ENCODE assay signal across 9 mouse cellular contexts in genomic region chr3:34328865-34329264, GRCm38 (mm10).
A peak's percentile ranks its signal among the peaks of the same experiment; 100 is the strongest.
DNase-seq lines count a peak whose midpoint lies in the region; ATAC-seq lines count a peak whose summit lies in the region.
"Had no signal": no experiment of that assay in that cellular context is flagged by ENCODE, and none has a peak within 500 bp of the region (broad histone marks: within the 10 kb centered on the region; RNA-seq: fewer than 3 reads in every experiment).

No protein-coding gene starts in this region.

- H3K27me3 ChIP-seq in hindbrain, embryonic 11.5 days (ENCODE audit: control insufficient read depth, insufficient read depth, low read length), result peaks cover 4% of the 10 kb centered on the region; the same call in 1 of the 2 replicates
- peaks cover 29% of the 10 kb centered on the region for H3K27me3 ChIP-seq in hindbrain, embryonic 13.5 days
- H3K27me3 ChIP-seq: embryonic facial prominence, embryonic 12.5 days had no signal

- DNase-seq in hindbrain, embryonic 11.5 days (ENCODE audit: low spot score), result peak; percentile 75
- DNase-seq in A20 (ENCODE audit: low read depth, low spot score) (peak; percentile 68), R1 (ENCODE audit: low read depth, low spot score) (peak; percentile 71)
- peak; percentile 81 for DNase-seq in embryo, embryonic 11 days
- DNase-seq in left cerebral cortex, adult 18-20 months (ENCODE audit: low spot score in 2 of 2), result peak; percentile 55 to 69
- DNase-seq in testis, postnatal 14 days (ENCODE audit: low spot score), result peak; percentile 14

- no peak overlapping the region for H3K4me2 ChIP-seq in hindbrain, embryonic 11.5 days (replicated peaks; ENCODE audit: low read depth, low read length)
- no peak overlapping the region for H3K4me2 ChIP-seq in hindbrain, embryonic 13.5 days
- H3K4me2 ChIP-seq: embryonic facial prominence, embryonic 12.5 days had no signal

- no peak overlapping the region for H3K4me3 ChIP-seq in hindbrain, embryonic 11.5 days (ENCODE audit: low read depth, low read length)
- no peak overlapping the region for H3K4me3 ChIP-seq in hindbrain, embryonic 13.5 days
- H3K4me3 ChIP-seq: embryonic facial prominence, embryonic 12.5 days had no signal

- 22% methylated on average over 2 of the region's 2 CpGs for WGBS in hindbrain, embryonic 11.5 days
- 31% methylated on average over 2 of the region's 2 CpGs for WGBS in hindbrain, embryonic 13.5 days

- no peak for ATAC-seq in hindbrain, embryonic 11.5 days (ENCODE audit: low FRiP score)
- no peak for ATAC-seq in hindbrain, embryonic 13.5 days (ENCODE audit: low FRiP score)
- ATAC-seq in megakaryocyte-erythroid progenitor cell, adult 5-6 weeks (replicated peaks; ENCODE audit: low FRiP score, low TSS enrichment, poor library complexity, severe bottlenecking), result no peak

- no peaks in the 10 kb centered on the region for H3K4me1 ChIP-seq in hindbrain, embryonic 11.5 days (replicated peaks; ENCODE audit: control insufficient read depth, insufficient read depth, low read length)
- H3K4me1 ChIP-seq in hindbrain, embryonic 13.5 days (replicated peaks), result peaks cover 27% of the 10 kb centered on the region

- H3K9ac ChIP-seq in hindbrain, embryonic 11.5 days (ENCODE audit: low read depth, low read length), result no peak overlapping the region
- no peak overlapping the region for H3K9ac ChIP-seq in hindbrain, embryonic 13.5 days
- H3K9ac ChIP-seq: embryonic facial prominence, embryonic 12.5 days had no signal

- no peak overlapping the region for H3K27ac ChIP-seq in hindbrain, embryonic 11.5 days (ENCODE audit: low read depth, low read length)
- no peak overlapping the region for H3K27ac ChIP-seq in hindbrain, embryonic 13.5 days
- H3K27ac ChIP-seq: embryonic facial prominence, embryonic 12.5 days had no signal

- no peaks in the 10 kb centered on the region for H3K9me3 ChIP-seq in hindbrain, embryonic 11.5 days (ENCODE audit: control insufficient read depth, low read length)
- no peaks in the 10 kb centered on the region for H3K9me3 ChIP-seq in hindbrain, embryonic 13.5 days
- H3K9me3 ChIP-seq: embryonic facial prominence, embryonic 12.5 days had no signal

- no peaks in the 10 kb centered on the region for H3K36me3 ChIP-seq in hindbrain, embryonic 11.5 days (ENCODE audit: control insufficient read depth, insufficient read depth, low read length)
- H3K36me3 ChIP-seq in hindbrain, embryonic 13.5 days, result no peaks in the 10 kb centered on the region
- H3K36me3 ChIP-seq: embryonic facial prominence, embryonic 12.5 days had no signal

Comparison
In these comparisons a context has a peak if more than half of its experiments do, and no peak if none do; other contexts are left out.
1. DNase-seq: peak in every context shown above with its lines; median percentile 81 in embryo, embryonic 11 days; 75 in hindbrain, embryonic 11.5 days; 71 in R1; 68 in A20; 62 in left cerebral cortex, adult 18-20 months; 14 in testis, postnatal 14 days.